Mouse (Mus musculus): Measurements from ENCODE around the gene Olfr544. TPM values are rescaled to one million over a fixed set of nuclear protein-coding genes. Genes with fewer than 3 reads are reported as not detected.

Olfr544 gene
- not detected in 2 replicates for polyA plus RNA-seq (2012; rRNA removed)

DNA sequence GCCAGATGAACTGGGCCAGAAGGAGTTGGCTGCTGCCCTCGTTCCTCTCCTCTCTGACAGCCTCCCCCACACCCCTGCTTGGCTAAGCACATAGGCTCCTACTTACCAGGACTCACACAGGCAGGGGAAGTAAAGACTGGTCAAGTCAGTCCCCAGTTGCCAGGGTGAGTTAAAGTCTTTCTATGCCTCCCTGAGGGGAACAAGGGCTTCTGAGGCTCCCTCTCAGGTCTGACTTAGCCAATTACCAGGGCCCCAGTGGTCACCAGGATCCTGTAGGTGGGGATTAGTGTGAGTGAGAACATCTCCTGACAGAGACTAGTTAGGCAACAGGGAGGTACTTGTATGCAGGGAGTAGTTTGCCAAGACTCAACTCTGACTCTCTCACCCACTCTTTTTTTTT lies at the start of gene Olfr544:
Olfr544 (minus strand) TSS at position 153 of the 400 bp plus-strand sequence.

DNA sequence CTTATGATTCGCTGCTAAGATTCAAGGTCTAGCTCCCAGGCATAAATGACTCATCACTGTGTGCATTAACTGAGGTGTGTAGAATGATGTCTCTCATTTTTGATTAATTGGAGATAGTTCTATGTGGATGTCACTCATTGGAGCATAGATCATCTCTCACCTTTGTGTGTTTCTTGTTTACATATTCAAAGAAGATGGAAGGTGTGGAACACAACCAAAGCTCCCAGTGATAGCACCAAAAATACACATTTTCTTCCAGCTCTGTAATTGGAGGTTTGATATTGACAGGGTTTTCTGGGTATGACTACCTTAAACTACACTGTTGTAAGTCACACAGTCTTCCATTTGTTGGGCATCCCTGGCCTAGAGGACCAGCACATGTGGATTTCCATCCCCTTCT lies 46.3 kb upstream of the Olfr544 start, which contains the start of gene Olfr547:
Olfr547 (plus strand) TSS at position 301 of the 400 bp plus-strand sequence.

DNA sequence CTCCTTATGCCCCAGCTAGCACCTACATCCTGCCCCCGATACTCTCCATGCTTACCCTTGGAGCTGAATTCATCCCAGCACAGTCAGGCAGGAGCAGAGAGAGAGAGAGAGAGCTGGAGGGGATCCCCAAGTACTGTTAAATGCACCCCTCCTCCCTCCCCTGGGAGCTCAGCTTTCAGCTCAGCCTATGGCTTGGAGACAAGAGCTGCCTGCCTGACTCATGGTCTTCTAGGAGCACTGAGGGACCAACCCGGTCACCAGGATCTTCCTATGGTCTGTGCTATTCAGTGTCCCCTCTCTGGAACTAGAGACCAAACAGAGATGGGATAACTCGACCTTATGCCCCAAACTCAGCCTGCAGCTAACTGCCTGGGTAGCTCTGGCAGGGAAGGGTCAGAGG lies 11.4 kb upstream of the Olfr544 start, which contains the start of gene Olfr545:
Olfr545 (minus strand) TSS at position 101 of the 400 bp plus-strand sequence.

DNA sequence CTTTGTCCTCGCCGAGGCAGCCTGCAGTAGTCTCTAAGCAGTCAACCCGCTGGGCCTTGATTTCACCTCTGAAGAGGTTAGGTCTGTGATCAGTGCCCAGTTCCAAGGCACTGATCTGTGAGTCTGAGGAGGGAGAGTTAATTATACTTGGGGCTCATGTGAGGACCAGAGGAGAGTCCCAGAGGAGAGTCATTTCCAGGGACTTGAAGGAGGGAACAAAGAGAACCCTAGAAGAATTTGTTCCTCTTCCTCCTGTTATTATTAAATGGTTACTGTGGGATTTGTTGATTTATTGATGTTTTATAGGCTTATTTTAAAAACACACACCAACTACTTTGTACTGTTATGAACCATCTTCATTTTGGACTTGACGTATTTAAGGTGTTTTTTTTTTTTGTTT lies 6.5 kb downstream of the Olfr544 start, which contains the start of gene Olfr543:
Olfr543 (minus strand) TSS at position 101 of the 400 bp plus-strand sequence.

DNA sequence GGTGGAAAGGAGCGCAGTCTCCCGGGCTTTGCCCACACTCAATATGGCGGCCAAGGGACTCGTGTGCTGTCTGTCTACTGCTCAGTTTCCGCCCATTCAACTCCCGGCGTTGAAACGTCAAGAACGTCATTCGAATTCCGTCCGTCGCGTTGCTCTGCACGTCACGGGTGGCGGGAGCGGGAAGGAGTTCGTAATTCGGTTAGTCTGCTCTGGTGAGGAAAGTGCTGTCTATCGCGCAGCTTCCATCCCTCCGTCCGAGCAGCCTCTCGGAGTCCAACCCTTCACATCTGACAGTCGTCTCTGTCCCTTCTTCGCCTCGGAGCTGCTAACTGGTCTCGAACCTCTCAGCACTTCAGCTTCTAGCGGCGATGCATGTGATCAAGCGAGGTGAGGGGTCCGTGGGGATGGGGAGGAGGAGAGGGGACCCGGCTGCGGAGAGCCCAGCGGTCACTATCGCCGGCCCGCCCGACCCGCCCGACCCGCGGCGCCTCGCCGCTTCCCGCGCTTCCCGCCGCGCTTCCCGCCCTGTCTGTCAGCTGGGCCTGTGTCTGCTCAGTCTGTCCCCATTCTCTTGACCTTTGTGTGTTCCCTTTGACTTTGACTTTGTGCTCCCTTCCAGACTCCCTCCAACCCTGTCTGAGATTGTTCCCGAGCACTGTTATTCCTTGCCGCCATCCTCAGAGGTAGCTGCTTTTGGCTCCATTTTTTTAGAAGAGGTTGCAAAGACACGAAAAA lies 46.3 kb downstream of the Olfr544 start, which contains the start of gene Rrm1:
Rrm1 (plus strand) TSS at position 39 of the 735 bp plus-strand sequence.

Other genes starting within 250 kb of the Olfr544 start
- gene Rhog, start 232.3 kb downstream of the Olfr544 start, polyA plus RNA-seq (2012; rRNA removed): 16.4 and 28.8 TPM in 2 replicates
- gene Stim1, start 220.5 kb downstream of the Olfr544 start, polyA plus RNA-seq (2012; rRNA removed): 14.3 and 21.1 TPM in 2 replicates
- 159 and 361 TPM in 2 replicates for gene Rrm1, start 46.6 kb downstream of the Olfr544 start, polyA plus RNA-seq (2012; rRNA removed)
- gene Olfr543, start 6.6 kb downstream of the Olfr544 start, polyA plus RNA-seq (2012; rRNA removed): not detected in 2 replicates
- not detected in 2 replicates for gene Olfr545, start 11.3 kb upstream of the Olfr544 start, polyA plus RNA-seq (2012; rRNA removed)
- gene Olfr547, start 46.4 kb upstream of the Olfr544 start, polyA plus RNA-seq (2012; rRNA removed): not detected in 2 replicates
- 0.01 TPM in 1 of 2 replicates, not detected in the other for gene Olfr548-ps1, start 52.6 kb upstream of the Olfr544 start, polyA plus RNA-seq (2012; rRNA removed)
- gene Olfr549, start 61.6 kb upstream of the Olfr544 start, polyA plus RNA-seq (2012; rRNA removed): not detected in 2 replicates
- gene Trim21, start 77.2 kb upstream of the Olfr544 start, polyA plus RNA-seq (2012; rRNA removed): 4.2 and 5.1 TPM in 2 replicates
- gene Olfr550, start 83.1 kb upstream of the Olfr544 start, polyA plus RNA-seq (2012; rRNA removed): not detected in 2 replicates
- not detected in 2 replicates for gene Olfr551, start 103.6 kb upstream of the Olfr544 start, polyA plus RNA-seq (2012; rRNA removed)
- not detected in 2 replicates for gene Olfr552, start 109.5 kb upstream of the Olfr544 start, polyA plus RNA-seq (2012; rRNA removed)
- gene Olfr553, start 129.9 kb upstream of the Olfr544 start, polyA plus RNA-seq (2012; rRNA removed): not detected in 2 replicates
- not detected in 2 replicates for gene Olfr554, start 150.1 kb upstream of the Olfr544 start, polyA plus RNA-seq (2012; rRNA removed)
- not detected in 2 replicates for gene Olfr555, start 170.5 kb upstream of the Olfr544 start, polyA plus RNA-seq (2012; rRNA removed)
- gene Olfr556, start 176.6 kb upstream of the Olfr544 start, polyA plus RNA-seq (2012; rRNA removed): not detected in 2 replicates
- 20.2 and 24.8 TPM in 2 replicates for gene Trim68, start 199.0 kb upstream of the Olfr544 start, polyA plus RNA-seq (2012; rRNA removed)
- gene Olfr557, start 207.6 kb upstream of the Olfr544 start, polyA plus RNA-seq (2012; rRNA removed): 0.06 TPM in 1 of 2 replicates, not detected in the other
- 0.04 and 0.21 TPM in 2 replicates for gene Olfr558, start 213.9 kb upstream of the Olfr544 start, polyA plus RNA-seq (2012; rRNA removed)
- gene Olfr33, start 230.8 kb upstream of the Olfr544 start, polyA plus RNA-seq (2012; rRNA removed): not detected in 2 replicates
- gene Olfr559, start 239.2 kb upstream of the Olfr544 start, polyA plus RNA-seq (2012; rRNA removed): not detected in 2 replicates